Mouse (Mus musculus): ENCODE data around the gene Hipk2.

Gene Hipk2

GRCm38 (mm10) chr6:38755188-38755587, 120.8 kb downstream of the Hipk2 start:
- DNase-seq (ENCODE audit: low read depth, low spot score), result no peak

- DNase-seq (ENCODE audit: low read depth, low spot score), result no peak
Observed at GRCm38 (mm10) chr6:38753729-38754128, 122.2 kb downstream of the Hipk2 start.

- no peak for DNase-seq (ENCODE audit: low read depth, low spot score)
Observed at GRCm38 (mm10) chr6:38753025-38753424, 122.9 kb downstream of the Hipk2 start.

- DNase-seq (ENCODE audit: low read depth, low spot score), result no peak
Observed at GRCm38 (mm10) chr6:38752495-38752894, 123.5 kb downstream of the Hipk2 start.

GRCm38 (mm10) chr6:38748037-38748436, 127.9 kb downstream of the Hipk2 start:
- no peak for DNase-seq (ENCODE audit: low read depth, low spot score)

- DNase-seq (ENCODE audit: low read depth, low spot score), result no peak
Observed at GRCm38 (mm10) chr6:38743351-38743750, 132.6 kb downstream of the Hipk2 start.

- no peak for DNase-seq (ENCODE audit: low read depth, low spot score)
Observed at GRCm38 (mm10) chr6:38742441-38742840, 133.5 kb downstream of the Hipk2 start.

- no peak for DNase-seq (ENCODE audit: low read depth, low spot score)
Observed at GRCm38 (mm10) chr6:38741024-38741423, 134.9 kb downstream of the Hipk2 start.

GRCm38 (mm10) chr6:38739266-38739665, 136.7 kb downstream of the Hipk2 start:
- DNase-seq (ENCODE audit: low read depth, low spot score), result no peak

GRCm38 (mm10) chr6:38737763-38738162, 138.2 kb downstream of the Hipk2 start:
- DNase-seq (ENCODE audit: low read depth, low spot score), result no peak

GRCm38 (mm10) chr6:38736240-38736639, 139.7 kb downstream of the Hipk2 start:
- no peak for DNase-seq (ENCODE audit: low read depth, low spot score)

- no peak for DNase-seq (ENCODE audit: low read depth, low spot score)
Observed at GRCm38 (mm10) chr6:38732681-38733080, 143.3 kb downstream of the Hipk2 start.

- DNase-seq (ENCODE audit: low read depth, low spot score), result peak; percentile 14
Observed at GRCm38 (mm10) chr6:38730169-38731146, 145.5 kb downstream of the Hipk2 start.

GRCm38 (mm10) chr6:38725515-38725914, 150.4 kb downstream of the Hipk2 start:
- no peak for DNase-seq (ENCODE audit: low read depth, low spot score)

GRCm38 (mm10) chr6:38721361-38721760, 154.6 kb downstream of the Hipk2 start:
- DNase-seq (ENCODE audit: low read depth, low spot score), result no peak

GRCm38 (mm10) chr6:38719229-38719628, 156.7 kb downstream of the Hipk2 start:
- no peak for DNase-seq (ENCODE audit: low read depth, low spot score)

GRCm38 (mm10) chr6:38718625-38719024, 157.3 kb downstream of the Hipk2 start:
- no peak for DNase-seq (ENCODE audit: low read depth, low spot score)

GRCm38 (mm10) chr6:38715881-38716280, 160.1 kb downstream of the Hipk2 start:
- DNase-seq (ENCODE audit: low read depth, low spot score), result no peak

GRCm38 (mm10) chr6:38713957-38714898, 161.7 kb downstream of the Hipk2 start:
- no peak for DNase-seq (ENCODE audit: low read depth, low spot score)

GRCm38 (mm10) chr6:38710449-38710848, 165.5 kb downstream of the Hipk2 start:
- no peak for DNase-seq (ENCODE audit: low read depth, low spot score)

GRCm38 (mm10) chr6:38704264-38704984, 171.5 kb downstream of the Hipk2 start:
- DNase-seq (ENCODE audit: low read depth, low spot score), result no peak

Data from brain, embryonic 18.5 days (tissue).